Mouse (Mus musculus) T-helper 2 cell (primary cell): ENCODE measurements around the gene Tdo2.

Experiments
- in situ Hi-C: fragments of 300-600 bp; cut with MboI, MseI; formaldehyde crosslinking; loops from one replicate; pipeline ENCODE4 v1.15.1; 2025; ENCODE audit warnings: high pct_unique_total_duplicates

Gene Tdo2

DNA sequence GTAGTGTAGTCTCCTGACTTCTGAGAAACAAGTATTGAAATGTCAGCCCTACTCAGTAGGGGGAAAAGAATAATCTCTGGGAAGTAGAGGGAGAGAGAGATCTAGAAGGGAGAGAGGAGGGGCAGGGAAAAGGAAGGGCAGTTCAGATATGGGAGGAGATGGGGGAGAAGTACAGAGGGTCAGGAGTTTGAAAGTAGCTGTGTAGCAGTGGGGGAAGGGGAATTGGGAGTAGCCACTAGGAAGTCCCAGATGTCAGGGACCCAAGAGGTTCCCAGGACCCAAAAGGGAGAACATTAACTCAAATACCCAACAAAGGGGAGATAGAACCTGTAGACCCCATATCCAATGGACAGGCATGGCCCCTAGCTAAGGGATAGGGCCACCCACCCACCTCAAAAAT, at the start of gene Tdo2:
Gene Tdo2, minus strand, starts transcription at position 101 of the 400 bp plus-strand sequence.
- in situ Hi-C loops = no loop called here

DNA sequence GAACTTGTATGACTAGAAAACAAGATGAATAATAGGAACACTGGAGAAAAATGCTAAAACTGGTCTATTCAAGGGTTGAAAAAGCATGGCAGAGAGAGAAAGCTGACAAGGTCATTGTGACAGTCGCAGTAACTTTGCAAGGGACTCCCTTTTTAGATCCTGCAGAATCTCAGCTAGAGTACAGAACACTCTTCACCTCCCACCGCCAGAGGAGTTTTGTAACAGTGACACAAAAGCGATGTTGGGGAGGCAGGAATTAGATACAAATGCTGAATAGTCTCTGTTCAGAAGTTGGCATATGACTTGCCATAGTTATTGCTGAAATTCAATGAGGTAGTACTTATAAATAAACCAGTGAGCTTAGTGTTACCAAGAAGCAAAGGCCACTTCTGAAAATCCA, 47.1 kb upstream of the Tdo2 start:
- in situ Hi-C loops = no loop called here

DNA sequence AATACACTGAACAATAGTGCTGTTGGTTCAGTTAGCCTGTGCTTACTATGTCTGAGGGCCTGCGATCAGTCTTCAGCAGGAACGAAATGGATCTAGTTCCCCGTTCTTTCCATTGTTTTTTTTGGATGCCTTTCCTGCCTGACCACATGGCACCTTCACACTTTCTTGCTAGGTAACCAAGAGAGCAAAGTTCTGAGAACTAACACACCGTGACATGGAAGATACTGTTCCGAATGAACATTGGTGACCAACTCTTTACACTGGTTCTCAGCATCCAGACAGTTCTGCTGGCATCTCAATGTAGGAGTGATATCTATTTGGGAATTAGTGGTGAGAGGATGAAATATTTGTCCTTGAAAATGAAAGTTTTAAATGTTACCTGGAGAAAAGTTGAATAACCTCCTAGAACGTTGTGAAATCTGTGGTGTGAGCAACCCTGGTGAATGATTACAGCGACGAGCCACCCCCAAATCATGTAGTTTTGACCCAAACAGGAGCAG, 46.5 kb upstream of the Tdo2 start:
- in situ Hi-C loops = no loop called here

DNA sequence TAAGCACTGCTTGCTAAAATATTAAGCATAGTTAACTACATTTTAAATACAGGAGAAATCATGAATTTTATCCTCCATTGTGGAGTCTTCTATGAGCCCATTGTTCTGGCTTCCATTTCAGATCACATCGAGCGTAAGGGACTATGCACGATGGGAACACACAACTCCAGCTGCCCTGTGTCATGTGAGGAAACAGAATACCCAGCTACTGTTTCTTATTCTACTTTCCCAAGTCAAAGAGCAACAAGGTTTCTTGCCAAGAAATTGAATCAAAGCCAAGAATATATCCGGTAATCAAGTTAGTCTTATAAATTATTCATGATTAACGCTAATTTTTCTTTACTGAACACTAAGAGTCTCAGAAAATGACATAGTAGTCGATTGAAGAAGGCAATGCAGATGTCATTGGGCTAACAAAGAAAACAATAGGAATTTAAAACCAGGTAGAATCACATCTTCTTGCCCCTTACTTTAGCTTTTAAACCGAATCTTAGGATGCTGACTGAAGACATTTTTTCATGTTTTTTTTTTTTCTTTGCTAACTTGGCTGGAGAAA, 38.2 kb upstream of the Tdo2 start:
- in situ Hi-C loops = no loop called here

DNA sequence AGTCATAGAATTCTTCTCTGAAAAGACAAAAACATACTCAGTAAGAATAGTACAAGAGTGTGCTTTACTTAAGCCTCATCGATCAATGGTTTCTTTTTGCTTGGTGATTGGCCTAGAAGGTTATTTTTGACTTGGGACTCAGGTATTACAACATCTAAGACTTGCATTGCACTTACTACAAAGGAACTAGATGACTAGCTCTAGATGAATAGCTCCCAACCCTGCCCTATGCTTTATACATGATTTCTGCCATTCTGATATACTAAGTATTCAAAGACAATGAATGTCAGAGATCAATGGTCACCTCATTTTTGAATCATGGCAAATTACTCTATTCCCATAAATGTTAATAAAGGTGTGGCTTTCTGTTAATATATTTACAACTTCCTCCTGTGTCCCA, 31.0 kb upstream of the Tdo2 start:
- in situ Hi-C loops = no loop called here

DNA sequence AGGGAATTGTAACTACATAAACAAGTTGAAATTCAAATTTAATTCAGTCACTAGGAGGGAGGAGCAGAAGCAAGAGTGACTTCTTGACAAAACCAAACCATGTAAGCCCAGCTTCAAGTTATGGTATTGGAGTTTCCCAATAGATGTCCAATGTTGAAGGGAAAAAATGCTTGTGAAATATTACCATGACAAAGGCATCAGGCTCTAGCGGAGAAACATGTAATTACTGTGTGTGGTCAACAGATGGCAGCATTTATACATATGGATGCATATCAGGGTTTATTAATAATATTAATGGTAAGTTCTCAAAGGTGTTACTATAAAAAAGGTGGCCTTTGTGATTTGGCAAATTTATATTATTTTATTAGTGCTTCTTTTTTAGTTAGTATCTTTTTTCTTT, 20.0 kb upstream of the Tdo2 start:
- in situ Hi-C loops = no loop called here

GRCm38 (mm10) chr3:81995371-81995770, 19.4 kb upstream of the Tdo2 start:
- in situ Hi-C loops = no loop called here

DNA sequence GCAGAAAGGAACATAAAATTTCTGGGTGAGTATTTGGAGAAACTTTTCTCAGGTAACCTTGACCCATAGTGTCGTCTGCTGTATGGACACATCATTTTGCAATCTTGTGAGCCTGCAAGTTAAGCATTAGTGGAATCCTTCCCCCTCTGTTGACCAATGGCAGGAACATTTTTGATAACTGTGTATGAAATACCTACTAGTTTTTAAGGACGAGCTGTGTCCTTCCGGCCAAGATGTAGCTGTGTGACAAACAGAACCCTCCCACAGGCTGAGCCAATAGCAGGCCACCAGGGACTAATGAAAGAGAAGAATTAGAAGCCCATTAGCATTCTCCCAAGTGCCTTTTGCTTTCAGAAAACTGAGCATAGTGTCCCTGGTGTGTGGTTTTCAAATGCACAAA, 14.5 kb upstream of the Tdo2 start:
- in situ Hi-C loops = no loop called here

- in situ Hi-C loops = no loop called here
Observed at GRCm38 (mm10) chr3:81989692-81990141, 13.7 kb upstream of the Tdo2 start.

- in situ Hi-C loops = no loop called here
Observed at GRCm38 (mm10) chr3:81987628-81988027, 11.6 kb upstream of the Tdo2 start.

- in situ Hi-C loops = no loop called here
Observed at GRCm38 (mm10) chr3:81986103-81986502, 10.1 kb upstream of the Tdo2 start.

DNA sequence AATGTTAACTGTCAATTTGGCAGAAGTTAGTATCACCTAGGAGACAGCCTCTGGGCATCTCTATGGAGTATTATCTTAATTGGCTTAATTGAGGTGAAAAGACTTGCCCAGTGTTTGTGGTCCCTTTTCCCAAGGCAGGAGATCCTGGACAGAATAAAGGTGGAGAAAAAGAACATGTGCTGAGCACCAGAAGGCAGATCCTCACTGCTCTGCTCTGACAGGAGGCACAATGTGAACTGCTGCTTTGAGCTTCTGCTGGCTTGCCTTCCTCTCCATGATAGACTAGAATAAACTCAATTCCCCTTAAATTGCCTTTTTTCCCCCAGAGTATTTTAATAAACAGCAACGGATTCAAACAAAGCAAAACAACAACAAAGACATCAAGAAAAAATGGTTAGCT, 9.1 kb upstream of the Tdo2 start:
- in situ Hi-C loops = no loop called here

DNA sequence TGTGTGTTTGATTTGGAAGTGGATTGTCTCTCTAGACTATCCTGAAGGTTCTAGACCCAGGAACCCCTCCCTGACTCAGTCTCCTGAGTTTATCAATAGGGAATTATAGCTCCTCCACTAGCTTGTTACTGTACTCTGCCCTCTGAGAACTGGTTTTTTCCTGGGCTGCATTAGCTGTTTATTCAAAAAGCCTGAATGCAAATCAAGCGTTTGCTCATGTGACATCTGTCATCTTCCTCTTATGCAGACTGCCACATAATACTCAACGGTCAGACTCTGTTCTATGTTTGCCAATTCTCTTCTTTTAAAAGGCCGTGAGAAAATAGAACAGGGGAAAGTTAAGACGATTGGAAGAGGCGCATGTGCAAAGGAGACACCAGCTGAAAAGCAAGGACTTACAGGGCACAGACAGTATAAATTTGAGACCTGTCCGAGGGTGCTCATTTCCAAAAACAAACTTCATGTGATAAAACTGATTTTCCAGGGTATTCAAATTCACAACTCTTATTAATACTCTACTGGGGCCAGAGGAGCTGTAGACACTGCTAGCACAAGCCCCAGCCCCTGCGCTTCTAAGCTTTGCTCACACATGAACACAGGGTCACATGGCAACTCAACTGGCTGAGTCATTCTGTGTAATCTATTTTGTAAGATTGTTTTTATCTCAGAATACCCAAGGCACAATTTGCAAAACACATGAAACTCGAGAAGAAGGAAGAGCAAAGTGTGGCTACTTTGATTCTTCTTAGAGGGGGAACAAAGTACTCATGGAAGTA, 7.3 kb upstream of the Tdo2 start:
- in situ Hi-C loops = no loop called here

DNA sequence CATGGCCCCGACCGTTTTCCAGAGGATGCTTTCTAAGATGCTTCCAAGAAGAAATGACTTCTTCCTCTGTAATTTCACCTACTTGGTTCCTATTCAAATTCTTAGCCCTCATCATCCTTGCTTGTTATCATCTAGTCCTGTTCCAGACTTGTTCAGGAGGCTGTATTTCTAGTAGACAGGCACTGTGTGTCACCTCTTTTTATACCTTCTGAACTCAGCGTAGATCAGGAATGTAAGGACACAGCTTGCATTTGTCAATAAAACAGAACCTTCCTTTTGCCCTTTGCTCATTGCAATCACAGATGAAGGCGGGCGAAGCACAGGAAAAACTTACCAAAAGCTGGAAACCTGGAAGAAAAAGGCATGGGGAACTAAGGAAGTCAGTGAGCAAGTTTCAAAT, 6.0 kb upstream of the Tdo2 start, which contains the start of gene Asic5:
Gene Asic5, plus strand, starts transcription at position 301 of the 400 bp plus-strand sequence.
- in situ Hi-C loops = no loop called here

GRCm38 (mm10) chr3:81981576-81981975, 5.6 kb upstream of the Tdo2 start:
- in situ Hi-C loops = no loop called here

DNA sequence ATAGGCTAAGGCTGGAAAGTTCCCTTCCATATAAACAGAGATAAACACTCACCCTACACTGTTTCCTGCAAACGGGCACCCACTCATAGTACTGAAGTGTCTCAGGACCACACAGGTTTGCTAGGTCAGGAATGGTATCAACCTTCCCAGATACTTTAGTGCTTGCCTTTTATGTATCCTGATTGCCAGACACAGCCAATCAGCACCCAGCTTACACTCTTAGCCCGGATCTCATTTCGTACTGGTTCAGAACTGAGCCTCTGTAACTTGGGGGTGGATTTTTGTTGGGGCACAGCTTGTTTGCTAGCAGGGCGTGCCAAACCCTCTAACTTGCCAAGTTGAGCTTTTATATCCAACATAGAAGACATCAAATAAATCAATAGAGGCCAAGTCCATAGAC, 395 bp downstream of the Tdo2 start:
- in situ Hi-C loops = no loop called here

GRCm38 (mm10) chr3:81964596-81964995, 11.4 kb downstream of the Tdo2 start:
- in situ Hi-C loops = no loop called here

GRCm38 (mm10) chr3:81963768-81964167, 12.2 kb downstream of the Tdo2 start:
- in situ Hi-C loops = no loop called here

GRCm38 (mm10) chr3:81961336-81961735, 14.7 kb downstream of the Tdo2 start:
- in situ Hi-C loops = no loop called here

- in situ Hi-C loops = no loop called here
Observed at GRCm38 (mm10) chr3:81957484-81957883, 18.5 kb downstream of the Tdo2 start.

- in situ Hi-C loops = no loop called here
Observed at GRCm38 (mm10) chr3:81951785-81952184, 24.2 kb downstream of the Tdo2 start.

GRCm38 (mm10) chr3:81949048-81949447, 27.0 kb downstream of the Tdo2 start:
- in situ Hi-C loops = loop anchor here (10.0 kb wide), 1 partner anchor 1826 kb away; no protein-coding TSS in a partner anchor

DNA sequence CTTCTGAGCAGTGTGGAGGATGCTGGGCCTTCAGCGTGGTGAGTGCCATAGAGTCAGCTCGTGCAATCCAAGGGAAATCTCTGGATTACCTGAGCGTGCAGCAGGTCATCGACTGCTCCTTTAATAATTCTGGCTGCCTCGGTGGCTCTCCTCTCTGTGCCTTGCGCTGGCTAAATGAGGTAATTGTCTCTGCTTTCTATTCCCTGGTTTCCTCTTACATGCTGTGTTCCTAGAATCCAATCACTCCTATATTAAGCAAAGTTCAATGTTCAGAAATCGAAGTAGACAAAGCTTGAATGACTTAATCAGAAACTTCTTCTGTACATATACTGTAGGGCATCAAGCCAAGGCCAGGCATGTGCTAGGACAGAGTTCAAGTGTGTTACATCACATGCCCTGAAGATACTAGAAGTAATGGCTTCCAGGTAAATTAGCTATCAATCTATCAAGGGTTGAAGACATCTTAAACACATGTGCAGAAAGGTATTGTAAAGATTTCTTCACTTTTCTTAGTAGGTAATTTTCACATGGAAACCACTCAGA, 31.1 kb downstream of the Tdo2 start:
- in situ Hi-C loops = loop anchor here (10.0 kb wide), 1 partner anchor 1830 kb away; no protein-coding TSS in a partner anchor
